Mouse (Mus musculus): ENCODE results near the gene March6. TPM values are rescaled to one million over a fixed set of nuclear protein-coding genes. Genes with fewer than 3 reads are reported as not detected.

Gene March6
- polyA plus RNA-seq, 1 experiment = 24.0 TPM

DNA sequence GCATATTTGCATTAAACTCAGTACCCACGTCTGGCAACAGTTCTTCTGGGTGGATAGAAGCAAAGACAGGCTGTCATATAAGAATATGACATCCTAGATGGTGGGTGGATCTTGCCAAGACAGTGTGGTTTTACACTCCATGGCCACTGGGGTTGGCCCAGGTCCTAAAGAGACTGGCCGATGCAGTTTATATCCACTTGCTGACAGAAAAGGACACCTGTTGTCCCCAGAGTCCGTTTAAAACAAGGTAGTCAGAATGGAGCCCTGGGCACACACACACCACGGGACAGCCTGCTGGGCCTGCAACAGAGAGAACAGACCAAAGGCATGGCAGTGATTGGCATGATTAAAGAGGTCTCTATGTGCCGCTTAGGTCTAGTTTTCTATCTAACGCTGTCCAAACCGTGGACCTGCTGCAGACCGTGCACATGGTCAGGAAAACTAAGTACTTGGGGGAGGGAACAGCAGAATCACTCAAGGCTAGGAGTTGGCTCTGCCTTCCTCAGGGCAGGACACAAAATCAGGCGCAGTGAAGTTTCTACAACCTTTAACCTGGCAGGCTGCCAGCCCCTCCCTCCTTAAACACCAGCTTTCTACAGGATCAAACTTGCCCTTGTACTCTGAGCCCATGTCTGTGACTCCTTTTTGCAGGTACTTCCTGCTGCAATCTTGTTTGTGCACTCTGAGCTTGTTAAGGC is 38.6 kb upstream of the March6 start:
- Histone ChIP-seq H3K4me3 (ENCODE audit: control insufficient read depth, insufficient read depth, low read length) (no peak overlapping the region), H3K27ac (ENCODE audit: control insufficient read depth, insufficient read depth, low read length) (no peak overlapping the region), H3K36me3 (ENCODE audit: control insufficient read depth, insufficient read depth, low read length) (no peaks in the 10 kb centered on the region), H3K27me3 (ENCODE audit: control insufficient read depth, insufficient read depth, low read length) (no peaks in the 10 kb centered on the region), H3K4me1 (replicated peaks; ENCODE audit: control insufficient read depth, insufficient read depth, low read length) (peaks cover 5% of the 10 kb centered on the region; the same call in 1 of the 2 replicates)
- 82% methylated on average over 9 of the region's 9 CpGs for WGBS
- no peak for DNase-seq
- no peak for TF ChIP-seq CTCF (IDR thresholded peaks at IDR 0.05; ENCODE audit: borderline replicate concordance, control insufficient read depth, extremely low read depth, insufficient read depth, low read length, poor library complexity)
- TF ChIP-seq POLR2A (IDR thresholded peaks at IDR 0.05; ENCODE audit: control insufficient read depth, extremely low read depth, insufficient read depth, low read length, poor library complexity) = no peak

DNA sequence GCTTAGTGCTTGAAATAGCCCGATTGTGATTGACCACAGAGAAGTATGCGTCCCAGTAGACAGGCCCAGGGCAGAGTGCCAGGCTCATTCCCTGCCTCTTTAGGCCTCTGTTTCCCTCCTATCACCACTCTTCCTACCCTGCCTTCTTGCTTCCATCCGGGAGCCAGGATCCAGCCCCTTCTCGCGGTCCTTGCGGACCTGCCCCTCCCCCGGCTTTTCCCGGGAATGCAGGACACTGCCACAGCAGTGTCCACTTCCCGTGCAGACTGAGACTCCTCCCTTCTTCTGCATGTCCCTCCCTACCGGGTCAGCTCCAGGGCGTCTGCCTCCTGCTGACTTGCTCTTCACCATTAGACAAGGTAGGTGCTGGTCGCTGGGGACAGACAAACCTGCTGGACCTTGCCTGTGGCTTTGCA is 37.7 kb upstream of the March6 start:
- H3K27ac ChIP-seq (ENCODE audit: control insufficient read depth, insufficient read depth, low read length) = no peak overlapping the region
- H3K4me3 ChIP-seq (ENCODE audit: control insufficient read depth, insufficient read depth, low read length) = no peak overlapping the region
- no peaks in the 10 kb centered on the region for H3K27me3 ChIP-seq (ENCODE audit: control insufficient read depth, insufficient read depth, low read length)
- H3K36me3 ChIP-seq (ENCODE audit: control insufficient read depth, insufficient read depth, low read length) = no peaks in the 10 kb centered on the region
- no peak for DNase-seq
- WGBS = 90% methylated on average over 12 of the region's 12 CpGs
- peaks cover 5% of the 10 kb centered on the region for H3K4me1 ChIP-seq (replicated peaks; ENCODE audit: control insufficient read depth, insufficient read depth, low read length)
- no peak for TF ChIP-seq POLR2A (IDR thresholded peaks at IDR 0.05; ENCODE audit: control insufficient read depth, extremely low read depth, insufficient read depth, low read length, poor library complexity)
- no peak for TF ChIP-seq CTCF (IDR thresholded peaks at IDR 0.05; ENCODE audit: borderline replicate concordance, control insufficient read depth, extremely low read depth, insufficient read depth, low read length, poor library complexity)

DNA sequence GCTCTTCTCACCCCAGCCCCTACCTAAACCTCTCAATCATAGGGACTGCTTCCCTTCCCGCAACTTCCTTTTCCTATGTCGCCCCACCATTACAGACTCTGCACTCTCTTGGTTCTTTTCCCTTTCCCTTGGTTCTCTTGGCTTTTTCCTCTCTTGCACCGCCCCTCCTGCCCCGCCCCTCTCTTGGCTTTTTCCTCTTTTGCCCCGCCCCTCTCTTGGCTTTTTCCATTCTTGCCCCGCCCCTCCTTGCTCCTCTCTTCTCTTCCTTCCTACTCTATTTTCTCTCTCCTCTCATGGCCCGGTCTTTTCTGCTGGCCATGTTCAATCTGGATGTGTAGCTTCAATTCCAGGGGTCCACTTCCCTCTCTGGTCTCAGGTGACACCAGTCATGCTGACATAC is 36.6 kb upstream of the March6 start:
- WGBS = 89% methylated on average over 7 of the region's 7 CpGs

DNA sequence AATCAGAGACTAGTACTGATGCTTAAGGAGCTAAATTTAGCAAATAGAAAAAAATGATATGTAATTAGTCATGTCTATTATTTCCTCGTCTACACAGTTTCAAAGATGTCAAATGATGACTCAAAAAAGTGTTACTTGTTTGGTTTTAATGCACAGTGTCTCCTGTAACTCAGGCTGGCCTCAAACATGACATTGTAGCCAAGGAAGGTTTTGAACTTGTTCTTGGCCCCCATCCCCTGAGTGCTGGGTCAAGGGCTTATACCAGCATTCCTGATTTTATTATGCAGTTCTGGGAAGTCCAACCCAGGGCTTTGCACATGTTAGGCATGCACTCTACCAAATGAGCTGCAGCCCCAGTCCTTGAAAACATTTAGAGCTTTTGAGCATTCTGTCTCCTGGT is 34.9 kb upstream of the March6 start:
- no peaks in the 10 kb centered on the region for H3K27me3 ChIP-seq (ENCODE audit: control insufficient read depth, insufficient read depth, low read length)
- DNase-seq = no peak
- H3K36me3 ChIP-seq (ENCODE audit: control insufficient read depth, insufficient read depth, low read length) = no peaks in the 10 kb centered on the region
- no peak overlapping the region for H3K27ac ChIP-seq (ENCODE audit: control insufficient read depth, insufficient read depth, low read length)
- H3K4me1 ChIP-seq (replicated peaks; ENCODE audit: control insufficient read depth, insufficient read depth, low read length) = no peaks in the 10 kb centered on the region; the same call in 1 of the 2 replicates
- TF ChIP-seq POLR2A (IDR thresholded peaks at IDR 0.05; ENCODE audit: control insufficient read depth, extremely low read depth, insufficient read depth, low read length, poor library complexity) (no peak), CTCF (IDR thresholded peaks at IDR 0.05; ENCODE audit: borderline replicate concordance, control insufficient read depth, extremely low read depth, insufficient read depth, low read length, poor library complexity) (no peak)
- no peak overlapping the region for H3K4me3 ChIP-seq (ENCODE audit: control insufficient read depth, insufficient read depth, low read length)
- 93% methylated on average over 1 of the region's 1 CpGs for WGBS

More for the DNA sequence above, 36.6 kb upstream of the March6 start:
- Histone ChIP-seq H3K36me3 (ENCODE audit: control insufficient read depth, insufficient read depth, low read length) (no peaks in the 10 kb centered on the region), H3K4me3 (ENCODE audit: control insufficient read depth, insufficient read depth, low read length) (no peak overlapping the region), H3K27me3 (ENCODE audit: control insufficient read depth, insufficient read depth, low read length) (no peaks in the 10 kb centered on the region), H3K4me1 (replicated peaks; ENCODE audit: control insufficient read depth, insufficient read depth, low read length) (peaks cover under 1% of the 10 kb centered on the region), H3K27ac (ENCODE audit: control insufficient read depth, insufficient read depth, low read length) (no peak overlapping the region)
- TF ChIP-seq CTCF (IDR thresholded peaks at IDR 0.05; ENCODE audit: borderline replicate concordance, control insufficient read depth, extremely low read depth, insufficient read depth, low read length, poor library complexity) = no peak
- TF ChIP-seq POLR2A (IDR thresholded peaks at IDR 0.05; ENCODE audit: control insufficient read depth, extremely low read depth, insufficient read depth, low read length, poor library complexity) = no peak
- DNase-seq = no peak

DNA sequence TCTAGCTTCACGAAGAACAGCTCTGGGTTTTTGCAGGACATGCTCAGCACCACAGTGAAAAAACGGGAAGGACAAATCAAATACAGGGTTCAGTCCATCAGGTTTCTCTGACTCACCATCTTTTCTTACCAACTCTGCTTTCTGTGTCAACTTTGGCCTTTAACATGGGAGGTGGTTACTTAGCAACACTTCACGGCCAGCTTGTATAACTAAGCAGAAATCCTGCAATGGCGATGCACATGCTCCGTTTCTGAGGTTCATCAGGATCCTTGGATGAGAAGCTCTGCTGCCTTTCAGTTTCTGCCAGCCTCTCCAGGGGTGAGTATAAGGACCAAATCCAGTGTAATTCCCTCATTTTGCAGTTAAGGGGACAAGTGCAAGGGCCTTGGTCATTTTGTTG is 34.3 kb upstream of the March6 start, which contains the start of gene Cmbl:
Gene Cmbl (plus strand): TSS at position 206 of the 400 bp plus-strand sequence.
- WGBS = 94% methylated on average over 5 of the region's 5 CpGs
- H3K27me3 ChIP-seq (ENCODE audit: control insufficient read depth, insufficient read depth, low read length) = no peaks in the 10 kb centered on the region
- H3K27ac ChIP-seq (ENCODE audit: control insufficient read depth, insufficient read depth, low read length) = no peak within 1 kb of the TSS
- no peak within 1 kb of the TSS for H3K4me3 ChIP-seq (ENCODE audit: control insufficient read depth, insufficient read depth, low read length)
- TF ChIP-seq CTCF (IDR thresholded peaks at IDR 0.05; ENCODE audit: borderline replicate concordance, control insufficient read depth, extremely low read depth, insufficient read depth, low read length, poor library complexity) (no peak), POLR2A (IDR thresholded peaks at IDR 0.05; ENCODE audit: control insufficient read depth, extremely low read depth, insufficient read depth, low read length, poor library complexity) (no peak)
- no peaks in the 10 kb centered on the region; the same call in 1 of the 2 replicates for H3K4me1 ChIP-seq (replicated peaks; ENCODE audit: control insufficient read depth, insufficient read depth, low read length)
- H3K36me3 ChIP-seq (ENCODE audit: control insufficient read depth, insufficient read depth, low read length) = no peaks in the 10 kb centered on the region
- DNase-seq = no peak

DNA sequence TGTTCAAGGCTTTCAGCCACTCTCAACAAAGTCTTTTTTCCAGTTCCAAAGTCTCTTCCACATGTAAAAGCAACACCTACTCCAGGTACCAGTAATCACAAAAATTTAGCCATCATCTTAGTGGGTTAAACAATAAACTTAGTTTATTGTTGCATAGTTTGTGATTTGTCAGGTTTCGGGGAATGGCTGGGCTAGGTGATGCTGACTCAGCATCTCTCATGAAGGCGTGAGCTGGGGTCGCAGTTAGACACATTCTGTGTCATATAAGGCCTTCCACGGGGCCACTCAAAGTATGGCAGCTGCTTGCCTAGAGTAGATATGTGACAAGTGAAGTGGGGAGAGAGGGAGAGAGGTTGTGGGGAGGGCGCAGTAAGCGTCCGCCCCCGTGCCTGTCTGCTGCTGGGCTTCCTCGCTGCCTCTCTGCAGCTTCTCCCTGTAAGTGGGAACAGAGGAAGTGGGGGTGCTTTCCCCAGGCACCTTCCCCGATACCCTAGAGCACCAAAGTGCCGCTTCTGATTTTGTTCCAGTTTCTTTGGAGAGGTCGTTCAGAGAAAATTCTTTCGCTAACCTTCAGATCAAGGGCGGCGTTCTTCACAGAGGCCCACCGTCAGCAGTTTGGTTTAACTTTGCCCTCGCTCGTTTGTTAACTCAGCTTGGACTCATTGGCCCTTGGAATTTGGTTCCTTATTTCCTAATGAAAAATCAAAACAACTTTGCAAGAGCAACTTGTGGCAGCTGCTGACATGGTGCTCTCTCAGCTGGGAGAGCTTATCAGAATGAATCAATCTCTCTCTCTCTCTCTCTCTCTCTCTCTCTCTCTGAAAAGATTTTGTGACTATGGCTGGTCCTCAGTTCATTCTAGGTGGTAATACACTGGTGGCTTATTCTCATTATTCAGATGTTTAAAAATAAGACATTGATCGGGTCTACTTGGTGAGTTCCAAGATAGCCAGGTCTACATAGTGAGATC is 33.0 kb upstream of the March6 start:
- no peak for TF ChIP-seq CTCF (IDR thresholded peaks at IDR 0.05; ENCODE audit: borderline replicate concordance, control insufficient read depth, extremely low read depth, insufficient read depth, low read length, poor library complexity)
- TF ChIP-seq POLR2A (IDR thresholded peaks at IDR 0.05; ENCODE audit: control insufficient read depth, extremely low read depth, insufficient read depth, low read length, poor library complexity) = no peak
- Histone ChIP-seq H3K4me3 (ENCODE audit: control insufficient read depth, insufficient read depth, low read length) (no peak overlapping the region), H3K36me3 (ENCODE audit: control insufficient read depth, insufficient read depth, low read length) (no peaks in the 10 kb centered on the region), H3K27me3 (ENCODE audit: control insufficient read depth, insufficient read depth, low read length) (no peaks in the 10 kb centered on the region), H3K4me1 (replicated peaks; ENCODE audit: control insufficient read depth, insufficient read depth, low read length) (no peaks in the 10 kb centered on the region; the same call in 1 of the 2 replicates), H3K27ac (ENCODE audit: control insufficient read depth, insufficient read depth, low read length) (no peak overlapping the region)
- DNase-seq = no peak
- WGBS = 61% methylated on average over 19 of the region's 19 CpGs
